Mouse (Mus musculus) C2C12 (cell line): Measurements from ENCODE around the gene Abhd6.

Source experiments
- CEBPB ChIP-seq: IDR thresholded peaks from one replicate; pipeline ENCODE4 v1.6.1; 2011; ENCODE audit warnings: low read depth, mild to moderate bottlenecking, control low read depth, moderate library complexity
- CTCF ChIP-seq: IDR thresholded peaks from one replicate; pipeline ENCODE4 v1.5.1; 2011; ENCODE audit not compliant: control insufficient read depth, insufficient read depth, insufficient read length
- FOSL1 ChIP-seq: IDR thresholded peaks from one replicate; pipeline ENCODE4 v1.8.0; 2011; ENCODE audit warnings: mild to moderate bottlenecking, low read length; ENCODE audit not compliant: poor library complexity, insufficient read depth, severe bottlenecking
- MAX ChIP-seq: IDR thresholded peaks from one replicate; pipeline ENCODE4 v1.6.1; 2011; ENCODE audit warnings: mild to moderate bottlenecking, control low read depth
- MYOD1 ChIP-seq: IDR thresholded peaks from one replicate; pipeline ENCODE4 v1.6.1; 2011; ENCODE audit warnings: low read depth; ENCODE audit not compliant: control insufficient read depth, insufficient read length
- USF1 ChIP-seq: IDR thresholded peaks from one replicate; pipeline ENCODE4 v1.6.1; 2011; ENCODE audit warnings: low read depth, mild to moderate bottlenecking, control low read depth, moderate library complexity

DNA sequence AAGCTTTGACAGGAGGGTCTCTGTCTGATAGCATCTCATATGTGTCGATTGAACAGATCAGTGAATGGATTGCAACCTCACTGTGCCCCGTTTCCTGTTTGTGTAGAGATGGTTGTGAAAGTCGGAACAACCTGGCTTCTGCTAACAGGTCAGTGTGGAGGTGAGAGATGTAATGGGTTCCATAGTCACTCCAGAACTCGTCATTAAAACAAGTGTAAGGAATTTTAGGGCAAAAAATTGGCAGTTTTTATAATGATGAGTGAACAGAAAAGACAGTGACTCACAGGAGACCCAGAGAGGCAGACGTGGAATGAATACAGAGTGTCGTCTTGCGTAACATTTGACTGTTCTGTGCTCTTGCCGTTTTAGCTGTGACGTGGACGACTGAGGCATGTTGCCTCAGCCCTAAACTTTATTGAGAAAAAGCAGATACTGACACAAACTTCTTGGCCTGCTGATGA, 96.9 kb downstream of the Abhd6 start:
- TF ChIP-seq CTCF: no peak
- no peak for TF ChIP-seq MYOD1
- TF ChIP-seq MAX: no peak
- TF ChIP-seq USF1: no peak
- TF ChIP-seq FOSL1: no peak
- TF ChIP-seq CEBPB: peak; percentile 94
